Mouse (Mus musculus) neural tube, embryonic 13.5 days (tissue): ENCODE results near the gene Ptprf. TPM values are rescaled to one million over a fixed set of nuclear protein-coding genes. Genes with fewer than 3 reads are reported as not detected.

ENCODE experiments used
- ATAC-seq: fragments of 200-750 bp; cut with Nextera tagmentation; 2 replicates; pipeline ENCODE4 v1.8.0; 2017; ENCODE audit warnings: low read depth, mild to moderate bottlenecking, moderate TSS enrichment, moderate library complexity
- H3K27ac ChIP-seq: fragments of 300-500 bp; sonication (generic); replicated peaks from 2 replicates; pipeline ENCODE4 v1.5.1; 2015; ENCODE audit warnings: moderate library complexity, mild to moderate bottlenecking, inconsistent platforms
- H3K27me3 ChIP-seq: fragments of 300-500 bp; sonication (generic); 2 replicates; pipeline ENCODE4 v1.6.1; 2015; ENCODE audit warnings: mild to moderate bottlenecking, inconsistent platforms
- H3K36me3 ChIP-seq: fragments of 300-500 bp; sonication (generic); 2 replicates; pipeline ENCODE4 v1.6.1; 2015; ENCODE audit warnings: mild to moderate bottlenecking, inconsistent platforms
- H3K4me1 ChIP-seq: fragments of 300-500 bp; sonication (generic); replicated peaks from 2 replicates; pipeline ENCODE4 v1.6.1; 2015; ENCODE audit warnings: inconsistent platforms
- H3K4me2 ChIP-seq: fragments of 300-500 bp; sonication (generic); 2 replicates; pipeline ENCODE4 v1.6.1; 2015; ENCODE audit warnings: inconsistent platforms, mild to moderate bottlenecking, moderate library complexity
- H3K4me3 ChIP-seq: fragments of 300-500 bp; sonication (generic); 2 replicates; pipeline ENCODE4 v1.5.1; 2015; ENCODE audit warnings: mild to moderate bottlenecking, inconsistent platforms
- H3K9ac ChIP-seq: fragments of 300-500 bp; sonication (generic); 2 replicates; pipeline ENCODE4 v1.6.1; 2015; ENCODE audit warnings: moderate library complexity, mild to moderate bottlenecking, inconsistent platforms
- H3K9me3 ChIP-seq: fragments of 300-500 bp; sonication (generic); 2 replicates; pipeline ENCODE4 v1.6.1; 2016; ENCODE audit warnings: inconsistent platforms
- WGBS: fragments of 180-500 bp; shearing (Covaris S2); methylation state at CpG from one replicate; pipeline ENCODE4 v1.1.7; 2015; 5-methylcytosine and 5-hydroxymethylcytosine counted together
- polyA plus RNA-seq: library from polyadenylated mRNA; unstranded; fragments of >200 nt; fragmentation: Nextera tagmentation; extraction: Ambion mirVana; gene quantifications from 2 replicates; pipeline ENCODE4 v1.2.1, GENCODE M21; 2015

The Ptprf gene
- polyA plus RNA-seq, 1 experiment from 2014 or later, result 81.1 TPM

GRCm38 (mm10) chr4:118281444-118282181 lies 9.6 kb downstream of the Ptprf start:
- no peak overlapping the region for H3K9ac ChIP-seq
- no peaks in the 10 kb centered on the region for H3K9me3 ChIP-seq
- H3K27me3 ChIP-seq, result no peaks in the 10 kb centered on the region
- H3K27ac ChIP-seq, result no peak overlapping the region
- H3K4me3 ChIP-seq, result no peak overlapping the region
- H3K36me3 ChIP-seq, result peaks cover 39% of the 10 kb centered on the region
- H3K4me1 ChIP-seq, result peaks cover 75% of the 10 kb centered on the region
- ATAC-seq, result no peak
- H3K4me2 ChIP-seq, result no peak overlapping the region
- WGBS, result 38% methylated on average over 13 of the region's 13 CpGs

GRCm38 (mm10) chr4:118280506-118280905 lies 10.7 kb downstream of the Ptprf start:
- Histone ChIP-seq H3K9ac (0 out of 2 replicates have a peak overlapping the region, but pooled peaks have one; percentile 43), H3K4me2 (no peak overlapping the region), H3K27me3 (no peaks in the 10 kb centered on the region), H3K4me3 (no peak overlapping the region), H3K36me3 (peaks cover 40% of the 10 kb centered on the region), H3K4me1 (peaks cover 76% of the 10 kb centered on the region), H3K9me3 (no peaks in the 10 kb centered on the region), H3K27ac (0 out of 2 replicates have a peak overlapping the region, but pooled peaks have one; percentile 13)
- WGBS, result 80% methylated on average over 7 of the region's 7 CpGs
- ATAC-seq, result no peak

GRCm38 (mm10) chr4:118276520-118277232 lies 14.5 kb downstream of the Ptprf start:
- Histone ChIP-seq H3K4me3 (no peak overlapping the region), H3K9ac (peak overlapping the region; percentile 54)
- WGBS, result 10% methylated on average over 9 of the region's 9 CpGs

GRCm38 (mm10) chr4:118275601-118276519 lies 15.3 kb downstream of the Ptprf start:
- H3K4me3 ChIP-seq, result no peak overlapping the region
- H3K9me3 ChIP-seq, result no peaks in the 10 kb centered on the region
- peak overlapping the region; percentile 35 for H3K4me2 ChIP-seq
- peaks cover 39% of the 10 kb centered on the region for H3K36me3 ChIP-seq
- peak overlapping the region; percentile 94 for H3K27ac ChIP-seq
- peak; percentile 71 for ATAC-seq
- WGBS, result 58% methylated on average over 6 of the region's 6 CpGs
- peak overlapping the region; percentile 54 for H3K9ac ChIP-seq
- H3K4me1 ChIP-seq, result peaks cover 92% of the 10 kb centered on the region
- no peaks in the 10 kb centered on the region for H3K27me3 ChIP-seq

More at GRCm38 (mm10) chr4:118276520-118277232, 14.5 kb downstream of the Ptprf start:
- H3K4me1 ChIP-seq, result peaks cover 95% of the 10 kb centered on the region
- peak; percentile 93 for ATAC-seq
- no peaks in the 10 kb centered on the region for H3K27me3 ChIP-seq
- peak overlapping the region; percentile 35 for H3K4me2 ChIP-seq
- H3K36me3 ChIP-seq, result peaks cover 33% of the 10 kb centered on the region
- H3K9me3 ChIP-seq, result no peaks in the 10 kb centered on the region
- peak overlapping the region; percentile 94 for H3K27ac ChIP-seq

GRCm38 (mm10) chr4:118274521-118274920 lies 16.7 kb downstream of the Ptprf start:
- WGBS, result 11% methylated on average over 7 of the region's 7 CpGs
- Histone ChIP-seq H3K27me3 (no peaks in the 10 kb centered on the region), H3K4me2 (no peak overlapping the region), H3K4me3 (no peak overlapping the region), H3K9ac (peak overlapping the region; percentile 54; the same call in 1 of the 2 replicates), H3K9me3 (no peaks in the 10 kb centered on the region), H3K36me3 (peaks cover 48% of the 10 kb centered on the region), H3K4me1 (peaks cover 86% of the 10 kb centered on the region), H3K27ac (peak overlapping the region; percentile 94)
- 0 out of 2 replicates have a peak, but pooled peaks have one; percentile 5 for ATAC-seq

GRCm38 (mm10) chr4:118273998-118274397 lies 17.2 kb downstream of the Ptprf start:
- no peak for ATAC-seq
- Histone ChIP-seq H3K36me3 (peaks cover 53% of the 10 kb centered on the region), H3K4me1 (peaks cover 84% of the 10 kb centered on the region), H3K4me2 (no peak overlapping the region), H3K4me3 (no peak overlapping the region), H3K27ac (peak overlapping the region; percentile 94), H3K9me3 (no peaks in the 10 kb centered on the region), H3K27me3 (no peaks in the 10 kb centered on the region), H3K9ac (peak overlapping the region; percentile 54; the same call in 1 of the 2 replicates)
- WGBS, result 73% methylated on average over 8 of the region's 8 CpGs

GRCm38 (mm10) chr4:118273545-118273944 lies 17.7 kb downstream of the Ptprf start:
- no peak for ATAC-seq
- 52% methylated on average over 5 of the region's 5 CpGs for WGBS
- 0 out of 2 replicates have a peak overlapping the region, but pooled peaks have one; percentile 94 for H3K27ac ChIP-seq
- H3K9me3 ChIP-seq, result no peaks in the 10 kb centered on the region
- peaks cover 85% of the 10 kb centered on the region for H3K4me1 ChIP-seq
- peaks cover 58% of the 10 kb centered on the region for H3K36me3 ChIP-seq
- no peak overlapping the region for H3K4me2 ChIP-seq
- H3K9ac ChIP-seq, result 0 out of 2 replicates have a peak overlapping the region, but pooled peaks have one; percentile 54
- no peaks in the 10 kb centered on the region for H3K27me3 ChIP-seq
- H3K4me3 ChIP-seq, result no peak overlapping the region

GRCm38 (mm10) chr4:118272871-118273270 lies 18.3 kb downstream of the Ptprf start:
- H3K27ac ChIP-seq, result no peak overlapping the region
- WGBS, result 80% methylated on average over 3 of the region's 3 CpGs
- no peak overlapping the region for H3K4me2 ChIP-seq
- peaks cover 62% of the 10 kb centered on the region for H3K36me3 ChIP-seq
- 0 out of 2 replicates have a peak overlapping the region, but pooled peaks have one; percentile 12 for H3K9ac ChIP-seq
- no peak for ATAC-seq
- H3K4me1 ChIP-seq, result peaks cover 82% of the 10 kb centered on the region
- no peaks in the 10 kb centered on the region for H3K9me3 ChIP-seq
- H3K4me3 ChIP-seq, result no peak overlapping the region
- no peaks in the 10 kb centered on the region for H3K27me3 ChIP-seq

GRCm38 (mm10) chr4:118272258-118272657 lies 18.9 kb downstream of the Ptprf start:
- Histone ChIP-seq H3K27me3 (no peaks in the 10 kb centered on the region), H3K36me3 (peaks cover 67% of the 10 kb centered on the region), H3K4me3 (no peak overlapping the region), H3K9me3 (no peaks in the 10 kb centered on the region), H3K9ac (0 out of 2 replicates have a peak overlapping the region, but pooled peaks have one; percentile 2), H3K27ac (no peak overlapping the region), H3K4me2 (no peak overlapping the region), H3K4me1 (peaks cover 75% of the 10 kb centered on the region)
- no peak for ATAC-seq
- 72% methylated on average over 5 of the region's 5 CpGs for WGBS

GRCm38 (mm10) chr4:118271556-118272074 lies 19.6 kb downstream of the Ptprf start:
- H3K9me3 ChIP-seq, result no peaks in the 10 kb centered on the region
- 73% methylated on average over 9 of the region's 9 CpGs for WGBS
- no peak overlapping the region for H3K27ac ChIP-seq
- H3K9ac ChIP-seq, result no peak overlapping the region
- no peaks in the 10 kb centered on the region for H3K27me3 ChIP-seq
- no peak for ATAC-seq
- no peak overlapping the region for H3K4me3 ChIP-seq
- peaks cover 75% of the 10 kb centered on the region for H3K4me1 ChIP-seq
- H3K36me3 ChIP-seq, result peaks cover 67% of the 10 kb centered on the region
- no peak overlapping the region for H3K4me2 ChIP-seq

GRCm38 (mm10) chr4:118270706-118271105 lies 20.5 kb downstream of the Ptprf start:
- Histone ChIP-seq H3K36me3 (peaks cover 63% of the 10 kb centered on the region), H3K4me3 (no peak overlapping the region), H3K9ac (no peak overlapping the region), H3K4me1 (peaks cover 75% of the 10 kb centered on the region), H3K27ac (no peak overlapping the region), H3K27me3 (no peaks in the 10 kb centered on the region), H3K9me3 (no peaks in the 10 kb centered on the region), H3K4me2 (no peak overlapping the region)
- no peak for ATAC-seq
- WGBS, result 99% methylated on average over 3 of the region's 3 CpGs
